Mouse (Mus musculus): ENCODE results near the gene Cuedc1. TPM values are rescaled to one million over a fixed set of nuclear protein-coding genes. Genes with fewer than 3 reads are reported as not detected.

The Cuedc1 gene
- total RNA-seq, 4 experiments from 2014 or later = 28.0 to 31.8 (median 30.9) TPM

DNA sequence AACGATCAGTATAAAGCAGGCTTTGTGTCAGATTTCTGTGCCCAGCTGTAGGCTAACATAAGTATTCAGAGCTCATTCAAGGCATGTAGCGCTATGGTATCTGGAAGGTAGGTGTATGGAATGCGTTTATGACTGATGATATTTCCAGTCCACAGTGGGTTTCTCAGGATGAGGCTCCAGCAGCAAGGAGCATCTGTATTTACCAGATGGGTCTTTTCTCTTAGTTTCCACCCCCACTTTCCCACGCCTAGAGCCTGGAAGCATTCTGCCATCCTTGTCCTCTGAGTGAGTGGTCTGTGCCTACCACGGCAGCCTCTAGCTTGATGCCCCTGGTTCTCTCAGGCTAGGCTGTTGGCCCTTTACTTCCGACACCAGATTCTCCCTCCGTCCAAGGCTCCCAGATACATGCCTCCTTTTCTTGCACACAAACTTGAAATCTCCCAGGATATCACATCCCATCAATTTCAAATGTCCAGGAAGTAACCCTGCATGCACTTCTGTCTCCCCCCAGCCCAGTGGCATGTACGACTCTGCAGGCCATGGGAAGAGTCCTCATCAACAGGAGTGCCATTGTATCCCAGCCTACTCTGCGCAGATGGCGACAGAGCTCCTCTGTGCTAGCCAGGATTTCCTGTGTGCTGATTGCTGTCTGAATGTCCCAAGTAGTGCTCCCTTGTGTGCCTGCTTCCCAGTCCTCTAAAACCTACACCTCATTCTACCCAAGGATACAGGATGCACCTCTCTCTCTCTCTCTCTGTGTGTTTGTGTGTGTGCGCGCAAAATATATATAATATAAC lies 48.6 kb downstream of the Cuedc1 start:
- DNase-seq (ENCODE audit: low spot score in 2 of 2) = no peak

DNA sequence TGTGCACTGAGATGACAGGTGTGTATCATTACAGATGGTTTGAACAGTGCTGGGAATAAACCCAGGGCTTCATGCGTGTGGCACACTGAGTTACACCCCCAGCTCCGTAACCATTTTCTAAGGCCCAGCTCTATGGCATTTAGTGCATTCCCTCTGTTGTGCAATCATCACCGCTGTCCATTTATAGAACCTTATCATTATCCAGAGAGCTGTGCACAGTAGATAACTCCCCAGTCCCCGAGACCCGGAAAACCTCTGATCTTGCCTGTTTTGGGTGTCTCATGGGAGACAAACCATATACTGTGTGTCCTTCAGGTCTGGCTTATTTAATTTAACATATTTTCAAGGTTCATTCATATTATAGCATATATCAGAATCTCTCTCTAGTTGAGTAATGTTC lies 49.5 kb downstream of the Cuedc1 start:
- DNase-seq (ENCODE audit: low spot score in 2 of 2) = no peak

DNA sequence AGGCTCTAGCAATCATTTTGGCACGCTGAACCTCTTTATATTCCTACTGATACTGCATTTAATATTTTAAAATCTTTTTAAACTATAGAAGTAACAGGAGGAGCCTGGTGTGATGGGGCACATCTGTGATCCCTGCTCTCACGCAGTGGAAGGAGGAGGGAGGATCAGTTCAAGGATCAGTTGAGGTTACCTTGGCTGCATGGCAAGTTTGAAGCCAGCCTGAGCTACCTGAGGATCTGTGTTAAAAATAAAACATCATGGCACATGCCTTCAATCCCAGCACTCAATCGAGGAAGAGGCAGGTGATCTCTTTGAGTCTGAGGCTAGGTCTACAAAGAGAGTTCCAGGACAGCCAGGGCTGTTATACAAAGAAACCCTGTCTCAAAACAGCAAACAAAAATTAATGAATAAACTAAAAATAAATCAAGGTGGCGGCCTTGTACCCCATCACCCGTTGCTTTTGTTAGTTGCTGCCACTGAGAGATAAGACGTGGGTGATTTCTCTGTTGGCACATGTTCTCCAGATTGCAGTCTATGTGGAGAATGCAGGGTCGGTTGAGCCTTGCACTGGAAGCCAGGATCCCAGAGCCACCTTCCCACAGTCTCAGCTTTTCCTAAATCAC lies 50.3 kb downstream of the Cuedc1 start:
- DNase-seq (ENCODE audit: low spot score in 2 of 2) = no peak

DNA sequence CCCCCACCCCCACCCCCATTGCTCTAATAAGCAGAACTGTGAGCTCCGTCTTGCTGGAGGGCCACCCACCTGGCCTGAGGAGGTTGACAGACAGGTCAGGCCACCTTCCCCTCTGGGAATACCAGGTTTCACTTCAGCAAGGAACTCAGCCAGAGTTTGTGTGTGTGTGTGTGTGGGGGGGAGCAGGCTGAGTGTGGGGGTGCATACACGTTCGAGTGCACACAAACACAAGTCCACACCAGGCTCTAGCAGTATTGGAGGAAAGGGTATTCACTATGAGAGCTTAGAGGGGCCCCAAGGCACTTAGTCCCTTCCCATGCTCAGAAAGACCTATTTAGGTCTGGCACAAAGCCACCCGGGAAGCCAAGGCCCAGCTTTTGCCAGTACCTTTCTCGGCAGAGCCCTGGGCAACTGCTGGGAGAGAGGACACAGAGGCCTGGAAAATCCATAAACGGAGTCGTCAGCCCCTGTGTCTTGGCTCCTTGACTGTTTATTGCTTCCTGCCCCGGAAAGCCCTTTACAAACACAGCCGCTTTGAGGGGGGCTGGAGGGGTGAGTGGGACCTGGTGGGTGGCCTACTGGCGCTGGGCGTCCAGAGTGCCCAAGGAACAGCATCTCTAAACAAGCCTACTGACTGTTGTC lies 50.9 kb downstream of the Cuedc1 start:
- peak in 1 of 2 experiments; percentile 43 for DNase-seq (ENCODE audit: low spot score in 2 of 2)

DNA sequence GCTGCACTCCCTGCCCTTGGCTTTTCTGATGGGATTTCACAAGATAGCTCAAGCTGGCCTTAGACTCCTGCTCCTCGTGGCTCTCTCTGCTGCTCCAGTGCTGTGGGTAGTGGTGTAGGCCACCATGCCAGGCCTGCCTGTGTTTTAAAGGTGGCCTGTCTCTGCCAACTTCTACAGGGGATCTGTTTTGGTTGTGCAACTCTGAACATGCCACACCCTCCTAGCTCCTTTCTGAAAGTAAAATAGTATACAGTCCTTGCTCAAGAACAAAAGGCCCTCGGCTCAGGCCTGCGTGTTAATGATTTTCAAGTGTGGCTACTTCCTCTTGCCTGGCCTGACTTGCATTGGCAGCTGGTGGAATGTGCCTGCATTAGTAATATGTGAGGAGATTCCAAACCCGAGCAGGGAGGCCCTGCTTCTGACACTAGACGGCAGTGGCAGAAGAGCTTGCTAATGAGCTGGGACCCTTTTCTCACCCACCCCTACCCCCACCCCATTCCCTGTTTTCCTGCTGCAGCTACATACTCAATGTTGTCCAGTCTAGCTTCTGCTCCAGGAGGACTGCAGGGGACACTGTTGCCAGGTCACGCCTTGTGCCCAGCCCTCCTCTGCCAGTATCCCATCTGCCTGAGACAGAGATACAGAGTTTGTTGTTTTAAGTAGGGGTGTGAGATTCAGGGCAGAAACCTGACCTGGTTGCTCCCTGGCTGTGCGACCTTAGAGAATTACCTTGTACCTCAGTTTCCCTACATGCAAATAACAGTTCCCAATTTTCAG lies 53.7 kb downstream of the Cuedc1 start:
- DNase-seq (ENCODE audit: low spot score in 2 of 2) = no peak

DNA sequence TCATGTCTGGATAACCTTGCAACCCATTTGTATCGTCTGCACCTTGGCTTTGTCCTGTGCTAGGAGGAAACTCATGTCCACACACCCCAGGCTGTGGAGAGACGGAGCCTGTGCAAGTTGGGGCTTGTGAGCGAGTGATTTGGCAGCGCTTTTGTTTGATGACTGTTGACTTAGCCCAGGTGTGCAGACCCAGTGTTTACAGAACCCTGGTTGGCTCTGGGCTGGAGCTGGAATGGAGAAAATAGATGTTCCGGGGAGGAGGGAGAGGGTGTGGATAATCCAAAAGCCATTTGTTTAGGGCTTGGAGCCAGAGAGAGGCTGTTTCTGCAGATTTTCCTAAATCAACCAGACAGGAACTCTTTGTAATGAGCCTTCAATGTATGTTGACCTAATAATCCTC lies 56.0 kb downstream of the Cuedc1 start:
- DNase-seq (ENCODE audit: low spot score in 2 of 2) = no peak

DNA sequence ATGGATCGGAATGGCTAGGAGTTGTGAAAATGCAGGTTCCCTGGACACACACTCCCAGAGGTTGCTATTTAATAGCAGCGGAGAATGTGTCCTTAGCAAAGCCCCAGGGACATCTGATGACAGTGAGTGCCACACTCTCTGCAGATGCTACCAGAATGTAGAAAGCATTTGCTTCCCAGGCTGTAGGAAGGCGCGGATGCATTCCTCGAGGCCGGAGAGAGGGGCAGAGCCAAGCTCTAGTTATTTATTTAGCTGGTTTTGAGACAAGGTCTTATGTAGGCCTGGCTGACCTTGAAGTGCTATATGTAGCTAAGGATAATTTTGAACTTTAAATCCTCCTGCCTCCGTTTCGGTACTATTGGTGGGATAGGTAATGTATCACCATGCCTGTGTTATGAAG lies 56.6 kb downstream of the Cuedc1 start:
- DNase-seq (ENCODE audit: low spot score in 2 of 2) = no peak

DNA sequence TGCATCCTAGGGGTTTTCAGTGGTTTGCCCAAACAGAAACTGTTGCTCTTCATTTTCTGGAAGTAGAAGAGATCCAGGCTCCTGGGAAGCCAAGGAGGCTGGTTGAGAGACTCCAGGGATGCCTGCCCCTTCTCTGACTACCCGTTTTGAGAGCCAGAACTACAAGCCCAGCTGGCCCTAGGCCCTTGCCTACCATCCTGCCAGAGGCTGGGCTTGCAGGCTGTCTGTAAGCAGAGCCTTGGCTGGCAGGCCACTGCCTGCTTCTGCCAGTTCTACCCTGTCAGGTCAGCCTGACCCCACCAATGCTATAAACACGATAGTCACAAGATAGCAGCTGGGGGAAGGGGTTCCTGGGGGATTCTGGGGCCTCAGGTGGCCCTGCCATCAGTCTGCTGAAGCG lies 57.6 kb downstream of the Cuedc1 start:
- peak in 1 of 2 experiments; percentile 57 for DNase-seq (ENCODE audit: low spot score in 2 of 2)

DNA sequence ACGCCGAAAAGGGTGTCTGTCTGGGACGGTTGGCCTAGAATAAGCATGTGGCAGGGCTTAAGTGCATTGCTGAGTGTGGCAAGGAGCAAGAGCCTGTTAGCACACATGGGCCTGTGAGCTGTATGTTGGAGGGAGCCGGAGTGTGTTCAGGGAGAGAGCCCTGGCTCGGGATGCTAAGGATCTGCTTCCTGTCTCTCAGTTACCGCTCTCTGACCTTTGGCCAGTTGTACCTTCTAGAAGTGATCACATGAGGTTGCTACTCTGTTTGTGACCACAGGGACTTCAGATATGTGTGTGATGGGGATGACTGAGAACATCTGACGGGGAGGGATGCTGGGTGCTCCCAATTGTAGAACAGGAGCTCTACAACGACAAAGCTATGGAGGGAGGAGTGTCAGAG lies 58.1 kb downstream of the Cuedc1 start:
- no peak for DNase-seq (ENCODE audit: low spot score in 2 of 2)

DNA sequence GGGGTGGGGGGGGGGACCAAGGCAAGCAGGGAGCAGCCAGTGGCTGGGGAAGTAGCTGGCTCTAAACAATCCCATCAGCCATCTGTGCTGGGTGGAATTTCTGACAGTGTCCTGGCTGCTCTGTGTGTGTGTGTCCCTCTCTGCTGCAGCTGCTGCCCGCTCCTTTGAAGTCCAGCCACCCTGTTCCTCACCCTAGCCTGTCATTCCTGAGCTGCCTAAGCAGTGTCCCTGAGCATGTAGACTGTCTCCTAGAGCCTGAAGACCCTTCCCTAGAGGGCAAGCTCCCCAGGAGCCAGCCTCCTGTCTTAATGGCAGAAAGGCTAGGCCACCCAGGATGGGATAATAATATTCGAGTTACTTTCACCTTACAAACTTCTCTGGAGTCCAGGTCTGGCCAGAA lies 58.5 kb downstream of the Cuedc1 start:
- DNase-seq (ENCODE audit: low spot score in 2 of 2) = no peak

DNA sequence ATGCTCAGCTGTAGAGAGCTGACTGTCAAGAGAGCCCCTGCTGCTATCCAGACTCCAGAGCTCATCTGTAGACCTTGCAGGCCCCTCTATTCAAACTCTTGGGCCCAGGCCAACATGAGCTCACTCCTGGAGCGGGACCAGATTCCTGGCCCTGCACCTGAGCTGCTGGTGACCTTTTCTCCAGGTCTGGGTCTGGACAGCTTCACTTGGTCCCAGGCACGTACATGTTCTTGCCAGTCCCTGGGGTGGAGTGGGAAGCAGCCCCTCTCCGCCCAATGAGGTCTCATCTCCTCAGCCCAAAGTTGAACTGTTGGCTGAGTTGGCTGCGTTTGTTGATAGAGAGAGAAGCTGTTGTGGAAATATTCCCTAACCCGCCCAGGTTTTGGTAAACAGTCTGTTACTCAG lies 61.0 kb downstream of the Cuedc1 start:
- no peak for DNase-seq (ENCODE audit: low spot score in 2 of 2)

DNA sequence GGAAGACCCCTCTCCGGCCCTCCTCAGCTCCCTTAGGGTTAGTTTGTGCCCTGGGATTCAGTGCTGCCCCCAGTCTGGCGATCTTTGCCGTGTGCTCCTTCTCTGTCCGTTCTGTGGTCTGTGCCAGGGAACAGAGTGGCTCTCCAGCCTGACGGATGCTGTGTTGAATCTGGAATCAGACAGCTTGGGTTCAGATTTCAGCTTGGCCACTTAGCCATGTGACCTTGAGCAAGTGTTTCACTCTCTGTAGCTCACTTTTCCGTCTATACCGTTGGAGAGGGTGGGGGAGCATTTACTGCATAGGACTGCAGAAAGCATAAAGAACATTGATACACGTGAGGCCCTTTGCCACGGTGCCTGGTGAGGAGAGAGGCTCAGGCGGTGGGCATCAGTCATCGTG lies 61.5 kb downstream of the Cuedc1 start:
- no peak for DNase-seq (ENCODE audit: low spot score in 2 of 2)

DNA sequence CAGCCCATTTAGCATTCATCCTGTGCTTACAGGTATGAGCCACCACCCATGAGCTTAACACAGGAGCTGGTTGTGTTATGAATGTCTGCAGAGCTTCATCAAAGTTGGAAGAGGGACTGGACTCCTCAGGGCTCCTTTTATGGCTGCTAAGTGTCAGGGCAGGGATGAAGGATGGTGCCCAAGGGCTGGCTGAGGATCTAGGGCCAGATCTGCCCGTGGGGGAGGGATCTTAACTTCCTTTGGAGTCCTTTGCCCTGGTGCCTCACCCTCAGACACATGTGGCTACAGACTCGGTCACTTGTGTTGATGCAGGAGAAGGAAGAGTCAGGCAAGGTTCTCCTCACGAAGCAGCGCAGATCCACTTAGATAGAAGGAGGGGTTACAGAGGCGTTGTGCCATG lies 62.5 kb downstream of the Cuedc1 start:
- DNase-seq (ENCODE audit: low spot score in 2 of 2) = no peak

DNA sequence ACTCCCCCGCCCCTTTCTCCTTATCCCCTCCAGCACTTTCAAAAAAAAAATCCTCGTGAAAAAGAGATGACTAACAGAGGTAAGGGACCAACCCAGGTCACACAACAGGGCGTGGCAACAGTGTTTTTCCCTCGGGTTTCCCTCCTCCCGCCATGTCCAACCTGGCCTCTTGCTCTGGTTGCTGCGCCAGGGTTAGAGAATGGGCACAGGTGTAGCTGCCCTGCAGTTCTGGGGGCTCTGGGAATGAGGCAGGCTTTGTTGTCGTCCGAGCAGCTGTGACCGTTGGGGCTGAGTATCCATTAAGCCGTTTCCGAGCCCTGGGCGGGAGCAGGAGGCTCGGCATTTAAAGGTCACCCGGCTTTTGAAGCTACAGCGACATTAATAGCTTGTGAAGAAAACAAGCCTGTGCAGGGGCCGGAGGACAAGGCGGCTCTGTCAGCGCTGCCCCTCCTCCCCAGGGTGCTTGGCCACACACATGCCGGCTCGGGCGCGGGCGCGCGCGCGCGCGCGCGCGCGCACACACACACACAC lies 63.3 kb downstream of the Cuedc1 start:
- peak in 1 of 2 experiments; percentile 72 for DNase-seq (ENCODE audit: low spot score in 2 of 2)

DNA sequence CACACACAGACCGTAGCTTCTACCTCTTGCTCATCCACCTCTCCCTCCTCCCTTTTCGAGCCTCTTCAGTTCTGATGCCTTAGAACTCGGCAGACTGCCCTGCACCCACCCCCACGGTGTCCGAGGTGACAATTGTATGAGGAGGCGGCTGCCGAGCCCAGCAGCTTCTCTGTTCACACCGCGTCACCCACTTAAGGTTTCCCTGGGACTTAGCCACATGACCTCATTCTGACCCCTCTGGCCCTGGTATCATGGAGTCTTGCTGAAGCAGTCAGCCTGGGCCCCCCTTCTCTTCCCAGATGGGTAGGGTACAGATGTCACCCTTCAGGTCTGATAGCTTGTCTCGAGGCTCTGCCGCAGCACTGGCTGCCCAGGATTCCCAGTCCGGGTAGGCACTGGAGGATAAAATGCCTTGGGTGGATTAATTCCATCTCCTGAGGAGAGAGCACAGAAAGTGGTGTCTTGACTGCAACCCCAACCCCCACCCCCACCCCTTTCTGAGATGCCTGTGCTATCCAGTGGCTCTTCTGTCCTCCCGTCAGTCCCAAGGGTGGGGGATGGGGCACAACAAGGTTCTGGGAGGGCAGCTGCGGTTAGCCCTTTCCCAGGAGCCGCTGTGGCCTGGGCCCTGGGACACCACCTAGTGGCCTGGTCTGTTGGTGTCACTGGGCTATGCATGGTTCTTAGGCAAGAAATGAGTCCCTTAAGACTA lies 63.9 kb downstream of the Cuedc1 start:
- DNase-seq (ENCODE audit: low spot score in 2 of 2) = peak; percentile 55 to 80

DNA sequence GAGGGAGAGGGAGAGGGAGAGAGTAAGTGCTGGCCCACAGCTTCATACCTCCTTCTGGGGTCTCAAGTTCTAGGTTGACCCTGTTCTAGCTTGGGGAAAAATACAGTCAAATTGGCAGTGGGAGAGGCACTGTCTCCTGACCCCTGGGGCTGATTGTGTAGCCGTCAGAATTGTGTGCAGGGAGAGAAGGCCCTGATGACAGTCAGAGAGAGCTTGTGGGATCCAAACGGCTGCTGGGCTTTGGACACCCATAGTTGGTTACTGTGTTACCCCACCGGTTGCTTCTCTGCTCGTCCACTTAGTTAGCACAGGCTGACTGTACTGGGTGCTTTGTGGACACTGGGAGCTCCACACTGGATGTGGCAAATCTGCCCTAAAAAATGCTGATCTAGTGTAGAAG lies 64.9 kb downstream of the Cuedc1 start:
- DNase-seq (ENCODE audit: low spot score in 2 of 2) = no peak

DNA sequence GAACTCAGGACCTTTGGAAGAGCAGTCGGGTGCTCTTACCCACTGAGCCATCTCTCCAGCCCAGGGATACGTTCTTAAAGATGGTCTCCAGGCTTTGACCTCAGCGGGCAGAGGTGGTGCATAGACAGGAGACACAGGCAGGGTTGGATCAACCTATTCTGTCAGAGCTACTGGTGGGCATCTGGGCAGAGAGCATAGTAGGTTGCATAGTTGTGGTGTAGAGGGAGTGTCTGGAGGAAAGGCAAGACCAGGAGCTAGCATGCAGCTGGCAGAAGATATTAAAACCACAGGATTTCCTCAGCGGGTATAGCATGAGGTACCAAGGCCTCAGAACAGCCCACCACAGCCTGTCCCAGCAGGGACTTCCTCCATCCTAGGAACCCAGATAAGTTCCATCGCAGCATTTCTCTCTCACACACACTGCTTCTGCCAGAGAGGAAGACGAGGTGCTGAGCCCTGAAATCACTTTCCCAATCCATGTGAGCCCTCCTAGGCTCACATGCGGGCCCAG lies 66.4 kb downstream of the Cuedc1 start:
- DNase-seq (ENCODE audit: low spot score in 2 of 2) = no peak

DNA sequence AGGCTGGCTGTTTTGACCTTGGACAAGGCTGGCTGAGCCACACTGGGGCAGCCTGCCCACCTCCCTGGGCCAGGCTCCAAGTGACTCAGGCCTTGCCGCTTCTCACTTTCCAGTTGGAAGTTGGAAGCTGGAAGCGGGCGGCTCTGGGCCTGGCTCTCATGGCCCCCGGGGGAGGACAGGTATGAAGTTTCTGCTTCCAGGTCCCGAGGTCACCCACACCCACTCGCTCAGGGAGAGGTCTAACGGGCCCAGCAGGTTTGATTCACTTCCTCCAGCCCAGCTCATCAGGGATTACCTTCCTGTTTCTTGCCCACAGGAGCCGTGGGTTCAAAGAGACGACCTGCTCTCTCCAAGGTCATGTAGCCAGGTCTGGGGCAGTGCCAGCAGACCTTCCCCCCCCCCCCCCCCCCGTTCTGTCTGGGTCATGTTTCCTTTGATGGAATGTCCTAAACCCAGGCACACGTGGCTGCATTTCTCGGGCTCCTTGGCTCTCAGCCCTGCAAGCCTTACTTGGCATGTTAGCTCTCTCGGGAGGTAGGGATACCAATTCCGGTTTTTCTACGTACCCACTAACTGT lies 67.0 kb downstream of the Cuedc1 start:
- no peak for DNase-seq (ENCODE audit: low spot score in 2 of 2)

DNA sequence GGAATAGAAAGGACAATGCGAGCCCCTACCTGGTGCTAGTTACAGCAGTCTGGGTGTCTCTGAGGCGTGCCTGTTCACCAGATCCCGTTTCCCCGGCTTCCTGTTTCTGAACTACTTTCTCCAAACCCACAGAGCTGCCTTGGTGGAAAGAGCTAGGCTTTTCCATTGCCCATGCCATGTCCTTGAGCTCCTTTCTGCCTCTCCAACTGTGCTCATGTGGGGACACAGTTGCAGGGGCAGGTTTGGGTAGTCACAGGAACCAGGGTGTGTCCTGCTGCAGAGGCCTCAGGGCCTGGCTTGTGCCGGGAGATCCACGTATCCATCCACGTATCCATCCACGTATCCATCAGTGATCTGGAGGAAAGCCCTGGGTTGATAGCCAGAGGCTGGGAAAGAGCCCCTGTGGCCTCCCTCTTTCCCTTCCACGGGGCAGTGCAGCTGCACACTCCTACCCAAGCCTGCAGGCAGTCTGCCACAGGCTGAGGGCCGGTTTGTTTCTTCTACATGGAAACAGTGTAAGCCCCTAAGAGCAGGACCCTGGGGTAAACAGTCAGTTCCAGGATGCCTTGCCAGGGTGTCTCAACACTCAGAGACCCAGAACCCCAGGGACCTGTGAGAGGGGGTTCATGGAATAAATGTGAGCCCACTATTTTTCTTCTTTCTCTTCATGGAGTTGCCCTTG lies 68.0 kb downstream of the Cuedc1 start:
- no peak for DNase-seq (ENCODE audit: low spot score in 2 of 2)

DNA sequence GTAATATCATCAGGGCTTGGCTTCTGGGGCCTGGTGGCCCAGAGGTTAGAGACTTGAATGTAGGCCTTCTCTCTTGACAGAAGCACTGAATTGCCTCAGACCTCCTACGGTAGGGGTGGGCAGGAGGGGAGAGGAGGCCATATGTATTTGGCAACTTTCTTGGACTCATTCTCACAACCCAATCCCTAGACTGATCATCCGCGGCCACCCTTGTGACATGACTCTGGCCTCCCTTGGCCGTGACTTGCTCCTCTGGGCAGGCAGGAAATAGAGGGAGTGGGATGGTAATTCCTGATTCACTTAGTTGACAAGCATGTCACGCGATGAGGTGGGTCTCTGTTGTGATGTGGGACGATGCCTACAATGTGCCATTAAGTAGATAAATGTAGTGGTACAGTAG lies 68.6 kb downstream of the Cuedc1 start:
- no peak for DNase-seq (ENCODE audit: low spot score in 2 of 2)
